Mouse (Mus musculus) liver, embryonic 12.5 days (tissue): ENCODE results near the gene Mlc1. TPM values are rescaled to one million over a fixed set of nuclear protein-coding genes. Genes with fewer than 3 reads are reported as not detected.

Source experiments
- ATAC-seq: fragments of 200-750 bp; cut with Nextera tagmentation; 2 replicates; pipeline ENCODE4 v1.8.0; 2017; ENCODE audit warnings: moderate number of reproducible peaks, mild to moderate bottlenecking, moderate library complexity
- H3K27ac ChIP-seq: fragments of 300-500 bp; sonication (generic); 2 replicates; pipeline ENCODE4 v1.5.1; 2016; ENCODE audit warnings: mild to moderate bottlenecking
- H3K27me3 ChIP-seq: fragments of 300-500 bp; sonication (generic); replicated peaks from 2 replicates; pipeline ENCODE4 v1.6.1; 2016; ENCODE audit warnings: mild to moderate bottlenecking, moderate library complexity
- H3K36me3 ChIP-seq: fragments of 300-500 bp; sonication (generic); 2 replicates; pipeline ENCODE4 v1.6.1; 2016; ENCODE audit warnings: mild to moderate bottlenecking, moderate library complexity
- H3K4me1 ChIP-seq: fragments of 300-500 bp; sonication (generic); 2 replicates; pipeline ENCODE4 v1.6.1; 2016
- H3K4me2 ChIP-seq: fragments of 300-500 bp; sonication (generic); 2 replicates; pipeline ENCODE4 v1.6.1; 2016; ENCODE audit warnings: mild to moderate bottlenecking, moderate library complexity
- H3K4me3 ChIP-seq: fragments of 300-500 bp; sonication (generic); 2 replicates; pipeline ENCODE4 v1.5.1; 2016; ENCODE audit warnings: mild to moderate bottlenecking, moderate library complexity
- H3K9ac ChIP-seq: fragments of 300-500 bp; sonication (generic); 2 replicates; pipeline ENCODE4 v1.6.1; 2016; ENCODE audit warnings: mild to moderate bottlenecking, moderate library complexity
- H3K9me3 ChIP-seq: fragments of 300-500 bp; sonication (generic); replicated peaks from 2 replicates; pipeline ENCODE4 v1.6.1; 2016; ENCODE audit warnings: mild to moderate bottlenecking, moderate library complexity
- WGBS: fragments of 180-500 bp; shearing (Covaris S2); methylation state at CpG from one replicate; pipeline ENCODE4 v1.1.7; 2016; ENCODE audit not compliant: insufficient replicate concordance; 5-methylcytosine and 5-hydroxymethylcytosine counted together
- polyA plus RNA-seq: library from polyadenylated mRNA; unstranded; fragments of >200 nt; fragmentation: Nextera tagmentation; extraction: Ambion mirVana; gene quantifications from 2 replicates; pipeline ENCODE4 v1.2.1, GENCODE M21; 2016

The Mlc1 gene
- polyA plus RNA-seq, 1 experiment from 2014 or later = not detected

GRCm38 (mm10) chr15:88934141-88934540 lies 44.7 kb downstream of the Mlc1 start:
- no peaks in the 10 kb centered on the region for H3K4me1 ChIP-seq
- no peak for ATAC-seq
- no peak overlapping the region for H3K4me2 ChIP-seq
- H3K27me3 ChIP-seq = no peaks in the 10 kb centered on the region
- no peak overlapping the region for H3K9ac ChIP-seq
- 57% methylated on average over 7 of the region's 7 CpGs for WGBS
- H3K4me3 ChIP-seq = no peak overlapping the region
- H3K27ac ChIP-seq = no peak overlapping the region
- H3K9me3 ChIP-seq = no peaks in the 10 kb centered on the region
- H3K36me3 ChIP-seq = no peaks in the 10 kb centered on the region

GRCm38 (mm10) chr15:88932667-88933066 lies 46.1 kb downstream of the Mlc1 start:
- no peak overlapping the region for H3K27ac ChIP-seq
- H3K27me3 ChIP-seq = no peaks in the 10 kb centered on the region
- no peaks in the 10 kb centered on the region for H3K9me3 ChIP-seq
- 69% methylated on average over 10 of the region's 10 CpGs for WGBS
- no peak overlapping the region for H3K4me2 ChIP-seq
- no peaks in the 10 kb centered on the region for H3K36me3 ChIP-seq
- H3K4me3 ChIP-seq = no peak overlapping the region
- H3K4me1 ChIP-seq = no peaks in the 10 kb centered on the region
- no peak overlapping the region for H3K9ac ChIP-seq
- ATAC-seq = no peak

- no peak overlapping the region for H3K9ac ChIP-seq
- no peaks in the 10 kb centered on the region for H3K4me1 ChIP-seq
- H3K4me3 ChIP-seq = no peak overlapping the region
- H3K4me2 ChIP-seq = no peak overlapping the region
- WGBS = 56% methylated on average over 6 of the region's 6 CpGs
- no peaks in the 10 kb centered on the region for H3K27me3 ChIP-seq
- ATAC-seq = no peak
- no peak overlapping the region for H3K27ac ChIP-seq
- no peaks in the 10 kb centered on the region for H3K9me3 ChIP-seq
- no peaks in the 10 kb centered on the region for H3K36me3 ChIP-seq
Observed at GRCm38 (mm10) chr15:88921992-88922310, 56.9 kb downstream of the Mlc1 start.

GRCm38 (mm10) chr15:88921131-88921991 lies 57.4 kb downstream of the Mlc1 start:
- 0 out of 2 replicates have a peak, but pooled peaks have one; percentile 37 for ATAC-seq
- Histone ChIP-seq H3K4me3 (no peak overlapping the region), H3K36me3 (no peaks in the 10 kb centered on the region), H3K27me3 (no peaks in the 10 kb centered on the region), H3K9ac (no peak overlapping the region), H3K4me2 (no peak overlapping the region), H3K9me3 (no peaks in the 10 kb centered on the region), H3K4me1 (no peaks in the 10 kb centered on the region), H3K27ac (no peak overlapping the region)
- 21% methylated on average over 12 of the region's 12 CpGs for WGBS

GRCm38 (mm10) chr15:88920065-88920464 lies 58.7 kb downstream of the Mlc1 start:
- H3K4me3 ChIP-seq = no peak overlapping the region
- 83% methylated on average over 1 of the region's 1 CpGs for WGBS
- H3K4me2 ChIP-seq = no peak overlapping the region
- no peaks in the 10 kb centered on the region for H3K9me3 ChIP-seq
- no peak for ATAC-seq
- H3K4me1 ChIP-seq = no peaks in the 10 kb centered on the region
- H3K9ac ChIP-seq = no peak overlapping the region
- no peaks in the 10 kb centered on the region for H3K27me3 ChIP-seq
- H3K27ac ChIP-seq = no peak overlapping the region
- H3K36me3 ChIP-seq = no peaks in the 10 kb centered on the region

- Histone ChIP-seq H3K27me3 (no peaks in the 10 kb centered on the region), H3K9ac (no peak overlapping the region), H3K9me3 (no peaks in the 10 kb centered on the region), H3K4me3 (no peak overlapping the region), H3K4me2 (no peak overlapping the region), H3K27ac (no peak overlapping the region), H3K36me3 (no peaks in the 10 kb centered on the region), H3K4me1 (no peaks in the 10 kb centered on the region)
- peak; percentile 47; the same call in 1 of the 2 replicates for ATAC-seq
- 60% methylated on average over 12 of the region's 12 CpGs for WGBS
Observed at GRCm38 (mm10) chr15:88919328-88919727, 59.5 kb downstream of the Mlc1 start.

GRCm38 (mm10) chr15:88917126-88917525 lies 61.7 kb downstream of the Mlc1 start:
- no peaks in the 10 kb centered on the region for H3K36me3 ChIP-seq

GRCm38 (mm10) chr15:88916366-88916765 lies 62.4 kb downstream of the Mlc1 start:
- Histone ChIP-seq H3K36me3 (no peaks in the 10 kb centered on the region), H3K27me3 (no peaks in the 10 kb centered on the region), H3K4me2 (no peak overlapping the region), H3K27ac (no peak overlapping the region), H3K4me3 (no peak overlapping the region), H3K9ac (no peak overlapping the region), H3K9me3 (no peaks in the 10 kb centered on the region), H3K4me1 (no peaks in the 10 kb centered on the region)
- ATAC-seq = no peak
- 51% methylated on average over 3 of the region's 3 CpGs for WGBS

More at GRCm38 (mm10) chr15:88917126-88917525, 61.7 kb downstream of the Mlc1 start:
- Histone ChIP-seq H3K4me1 (no peaks in the 10 kb centered on the region), H3K9ac (no peak overlapping the region), H3K27me3 (no peaks in the 10 kb centered on the region), H3K9me3 (no peaks in the 10 kb centered on the region), H3K4me3 (no peak overlapping the region), H3K27ac (no peak overlapping the region), H3K4me2 (no peak overlapping the region)
- no peak for ATAC-seq
- 78% methylated on average over 8 of the region's 8 CpGs for WGBS

GRCm38 (mm10) chr15:88915046-88915445 lies 63.8 kb downstream of the Mlc1 start:
- WGBS = 76% methylated on average over 7 of the region's 7 CpGs
- no peak for ATAC-seq
- no peak overlapping the region for H3K27ac ChIP-seq
- H3K9ac ChIP-seq = no peak overlapping the region
- no peak overlapping the region for H3K4me3 ChIP-seq
- H3K27me3 ChIP-seq = no peaks in the 10 kb centered on the region
- H3K4me2 ChIP-seq = no peak overlapping the region
- no peaks in the 10 kb centered on the region for H3K4me1 ChIP-seq
- no peaks in the 10 kb centered on the region for H3K36me3 ChIP-seq
- H3K9me3 ChIP-seq = no peaks in the 10 kb centered on the region

- Histone ChIP-seq H3K27ac (no peak overlapping the region), H3K4me3 (no peak overlapping the region), H3K9me3 (no peaks in the 10 kb centered on the region), H3K9ac (no peak overlapping the region), H3K27me3 (no peaks in the 10 kb centered on the region), H3K36me3 (no peaks in the 10 kb centered on the region), H3K4me1 (no peaks in the 10 kb centered on the region), H3K4me2 (no peak overlapping the region)
- ATAC-seq = no peak
- WGBS = 61% methylated on average over 4 of the region's 4 CpGs
Observed at GRCm38 (mm10) chr15:88906347-88906746, 72.5 kb downstream of the Mlc1 start.
